Mouse (Mus musculus) cerebellum, adult 2 months (tissue): ENCODE results near the gene Nuak1.

Source experiments
- CTCF ChIP-seq: fragments of 200-500 bp; IDR thresholded peaks from 2 replicates; pipeline ENCODE4 v1.5.1; 2011; ENCODE audit warnings: low read depth, mild to moderate bottlenecking, control low read depth, low read length, moderate library complexity, borderline replicate concordance; ENCODE audit not compliant: insufficient read depth
- POLR2A ChIP-seq: fragments of 200-500 bp; IDR thresholded peaks from 2 replicates; pipeline ENCODE4 v1.6.1; 2011; ENCODE audit warnings: low read length, control low read depth, borderline replicate concordance; ENCODE audit not compliant: insufficient read depth

DNA sequence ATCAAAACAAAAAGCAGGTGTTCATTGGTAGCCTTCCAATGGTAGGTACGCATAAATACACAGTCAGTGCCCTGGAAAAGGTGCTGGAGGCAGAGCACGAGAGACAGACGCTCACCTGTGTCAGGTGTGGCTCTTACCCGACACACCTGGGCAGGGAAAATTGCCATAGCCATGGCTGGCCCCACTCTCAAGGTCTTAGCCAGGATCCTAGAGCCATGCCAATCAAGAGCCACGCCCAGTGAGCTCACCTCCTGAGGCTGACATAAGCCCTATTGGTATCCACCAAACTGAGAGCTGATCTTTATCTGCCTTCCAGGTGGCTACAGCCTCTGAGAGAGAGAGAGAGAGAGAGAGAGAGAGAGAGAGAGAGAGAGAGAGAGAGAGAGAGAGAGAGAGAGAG is 64.1 kb downstream of the Nuak1 start:
- no peak for TF ChIP-seq CTCF
- TF ChIP-seq POLR2A: no peak
